Mouse (Mus musculus) stomach, embryonic 14.5 days (tissue): Measurements from ENCODE around the gene Styxl1. TPM values are rescaled to one million over a fixed set of nuclear protein-coding genes. Genes with fewer than 3 reads are reported as not detected.
A peak's percentile ranks its signal among the peaks of the same experiment; 100 is the strongest.

Experiments used
- ATAC-seq: fragments of 200-750 bp; cut with Nextera tagmentation; 2 replicates; pipeline ENCODE4 v1.8.0; 2017; ENCODE audit warnings: low read depth, moderate TSS enrichment; ENCODE audit not compliant: insufficient number of reproducible peaks, insufficient read depth, low FRiP score
- H3K27ac ChIP-seq: fragments of 300-500 bp; sonication (generic); 2 replicates; pipeline ENCODE4 v1.5.1; 2014; ENCODE audit warnings: mild to moderate bottlenecking, low read length, moderate library complexity, mixed read lengths
- H3K27me3 ChIP-seq: fragments of 300-500 bp; sonication (generic); 2 replicates; pipeline ENCODE4 v1.6.1; 2014; ENCODE audit warnings: low read length, control low read depth, mixed read lengths; ENCODE audit not compliant: control insufficient read depth, insufficient read depth
- H3K36me3 ChIP-seq: fragments of 300-500 bp; sonication (generic); 2 replicates; pipeline ENCODE4 v1.6.1; 2014; ENCODE audit warnings: mild to moderate bottlenecking, control low read depth, low read length, moderate library complexity, mixed read lengths; ENCODE audit not compliant: control insufficient read depth, insufficient read depth
- H3K4me1 ChIP-seq: fragments of 300-500 bp; sonication (generic); 2 replicates; pipeline ENCODE4 v1.6.1; 2014; ENCODE audit warnings: low read length, control low read depth, mixed read lengths; ENCODE audit not compliant: control insufficient read depth, insufficient read depth
- H3K4me2 ChIP-seq: fragments of 300-500 bp; sonication (generic); replicated peaks from 2 replicates; pipeline ENCODE4 v1.6.1; 2014; ENCODE audit warnings: low read depth, low read length, control low read depth
- H3K4me3 ChIP-seq: fragments of 300-500 bp; sonication (generic); 2 replicates; pipeline ENCODE4 v1.5.1; 2014; ENCODE audit warnings: low read depth, low read length, control low read depth
- H3K9ac ChIP-seq: fragments of 300-500 bp; sonication (generic); replicated peaks from 2 replicates; pipeline ENCODE4 v1.6.1; 2014; ENCODE audit warnings: low read depth, mild to moderate bottlenecking, control low read depth, low read length, moderate library complexity, mixed read lengths
- H3K9me3 ChIP-seq: fragments of 300-500 bp; sonication (generic); 2 replicates; pipeline ENCODE4 v1.6.1; 2016; ENCODE audit warnings: low read depth, low read length, control low read depth; ENCODE audit not compliant: control insufficient read depth
- WGBS: fragments of 180-500 bp; shearing (Covaris S2); extraction: QIAGEN DNeasy Blood & Tissue Kit; methylation state at CpG from one replicate; pipeline ENCODE4 v1.1.7; 2014; 5-methylcytosine and 5-hydroxymethylcytosine counted together
- polyA plus RNA-seq: library from polyadenylated mRNA; unstranded; fragments of >200 nt; fragmentation: Nextera tagmentation; extraction: Ambion mirVana; gene quantifications from 2 replicates; pipeline ENCODE4 v1.2.1, GENCODE M21; 2014

The Styxl1 gene
- polyA plus RNA-seq, 1 experiment from 2014 or later, result 0.25 TPM

GRCm38 (mm10) chr5:135780331-135780730 lies 2.1 kb upstream of the Styxl1 start:
- WGBS, result 81% methylated on average over 8 of the region's 8 CpGs

GRCm38 (mm10) chr5:135778471-135779445 lies 573 bp upstream of the Styxl1 start, which contains the start of gene Mdh2:
Gene Mdh2, plus strand, starts transcription at chr5:135778480.
- peaks cover 11% of the 10 kb centered on the region; the same call in 1 of the 2 replicates for H3K36me3 ChIP-seq
- no peaks in the 10 kb centered on the region for H3K27me3 ChIP-seq
- H3K9me3 ChIP-seq, result no peaks in the 10 kb centered on the region
- peak within 1 kb of the TSS; percentile 95 for H3K27ac ChIP-seq
- H3K9ac ChIP-seq, result peak within 1 kb of the TSS; percentile 87
- peak within 1 kb of the TSS; percentile 94 for H3K4me2 ChIP-seq
- peak; percentile 97 for ATAC-seq
- peaks cover 15% of the 10 kb centered on the region for H3K4me1 ChIP-seq
- peak within 1 kb of the TSS; percentile 94 for H3K4me3 ChIP-seq
- WGBS, result 1% methylated on average over 70 of the region's 70 CpGs

More at GRCm38 (mm10) chr5:135780331-135780730, 2.1 kb upstream of the Styxl1 start:
- H3K9me3 ChIP-seq, result no peaks in the 10 kb centered on the region
- no peak for ATAC-seq
- H3K4me2 ChIP-seq, result peak overlapping the region; percentile 94; the same call in 1 of the 2 replicates
- H3K27ac ChIP-seq, result no peak overlapping the region
- no peak overlapping the region for H3K9ac ChIP-seq
- peaks cover 26% of the 10 kb centered on the region for H3K36me3 ChIP-seq
- peaks cover 15% of the 10 kb centered on the region for H3K4me1 ChIP-seq
- H3K27me3 ChIP-seq, result no peaks in the 10 kb centered on the region
- 0 out of 2 replicates have a peak overlapping the region, but pooled peaks have one; percentile 94 for H3K4me3 ChIP-seq

- no peaks in the 10 kb centered on the region for H3K27me3 ChIP-seq
- ATAC-seq, result no peak
- no peak overlapping the region for H3K4me2 ChIP-seq
- no peaks in the 10 kb centered on the region for H3K9me3 ChIP-seq
- H3K4me1 ChIP-seq, result peaks cover 15% of the 10 kb centered on the region
- H3K4me3 ChIP-seq, result no peak overlapping the region
- no peaks in the 10 kb centered on the region for H3K36me3 ChIP-seq
- no peak overlapping the region for H3K27ac ChIP-seq
- 82% methylated on average over 4 of the region's 4 CpGs for WGBS
- no peak overlapping the region for H3K9ac ChIP-seq
Observed at GRCm38 (mm10) chr5:135776546-135776945, 1.6 kb downstream of the Styxl1 start.

DNA sequence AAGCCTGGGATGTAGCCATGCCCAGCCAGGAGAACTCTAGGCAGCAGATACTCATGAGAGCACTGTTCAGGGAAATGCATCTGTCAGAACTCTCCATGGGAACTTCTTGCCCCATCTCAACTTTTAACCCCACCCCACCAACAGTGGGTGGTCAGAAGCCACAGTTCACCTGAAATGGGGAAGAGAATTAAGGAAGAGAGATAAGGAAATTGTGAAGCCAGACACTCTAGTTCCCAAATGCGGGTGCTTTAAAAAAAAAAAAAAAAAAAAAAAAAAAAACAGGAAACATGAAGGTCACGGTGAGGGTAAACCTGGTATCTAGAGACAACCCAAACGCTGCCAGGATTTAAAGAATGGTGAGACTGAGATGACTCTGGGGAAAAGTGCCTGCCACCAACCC lies 5.7 kb downstream of the Styxl1 start:
- 43% methylated on average over 3 of the region's 3 CpGs for WGBS

DNA sequence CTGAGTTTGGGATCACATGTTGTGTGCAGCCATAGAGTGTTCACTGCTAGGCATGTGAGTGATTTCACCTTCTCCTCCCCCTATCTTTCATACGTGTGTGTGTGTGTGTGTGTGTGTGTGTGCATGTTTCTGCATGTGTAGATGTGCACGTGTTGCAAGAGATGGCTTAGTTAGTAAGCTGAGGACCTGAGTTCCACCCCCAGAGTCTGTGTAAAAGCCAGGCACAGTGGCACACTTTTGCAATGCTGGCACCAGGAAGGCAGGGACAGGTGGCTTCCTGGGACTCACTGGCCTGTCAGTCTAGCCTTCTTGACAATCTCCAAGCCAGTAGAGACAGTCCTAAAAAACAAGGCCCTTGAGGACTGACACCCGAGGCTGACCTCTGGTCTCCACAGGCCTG lies 13.2 kb downstream of the Styxl1 start:
- Histone ChIP-seq H3K27me3 (no peaks in the 10 kb centered on the region), H3K4me3 (no peak overlapping the region), H3K9ac (no peak overlapping the region), H3K4me1 (no peaks in the 10 kb centered on the region), H3K9me3 (no peaks in the 10 kb centered on the region), H3K36me3 (no peaks in the 10 kb centered on the region), H3K4me2 (no peak overlapping the region), H3K27ac (no peak overlapping the region)
- no peak for ATAC-seq
- WGBS, result 70% methylated on average over 3 of the region's 3 CpGs

More for the DNA sequence above, 5.7 kb downstream of the Styxl1 start:
- Histone ChIP-seq H3K9me3 (no peaks in the 10 kb centered on the region), H3K36me3 (no peaks in the 10 kb centered on the region), H3K9ac (no peak overlapping the region), H3K4me2 (no peak overlapping the region), H3K27ac (no peak overlapping the region), H3K27me3 (no peaks in the 10 kb centered on the region), H3K4me1 (no peaks in the 10 kb centered on the region), H3K4me3 (no peak overlapping the region)
- ATAC-seq, result no peak

- Histone ChIP-seq H3K27ac (no peak overlapping the region), H3K4me3 (no peak overlapping the region), H3K4me2 (no peak overlapping the region), H3K4me1 (no peaks in the 10 kb centered on the region), H3K9ac (no peak overlapping the region), H3K9me3 (no peaks in the 10 kb centered on the region), H3K27me3 (no peaks in the 10 kb centered on the region), H3K36me3 (no peaks in the 10 kb centered on the region)
- WGBS, result 4% methylated on average over 7 of the region's 7 CpGs
- no peak for ATAC-seq
Observed at GRCm38 (mm10) chr5:135763526-135763925, 14.7 kb downstream of the Styxl1 start.

DNA sequence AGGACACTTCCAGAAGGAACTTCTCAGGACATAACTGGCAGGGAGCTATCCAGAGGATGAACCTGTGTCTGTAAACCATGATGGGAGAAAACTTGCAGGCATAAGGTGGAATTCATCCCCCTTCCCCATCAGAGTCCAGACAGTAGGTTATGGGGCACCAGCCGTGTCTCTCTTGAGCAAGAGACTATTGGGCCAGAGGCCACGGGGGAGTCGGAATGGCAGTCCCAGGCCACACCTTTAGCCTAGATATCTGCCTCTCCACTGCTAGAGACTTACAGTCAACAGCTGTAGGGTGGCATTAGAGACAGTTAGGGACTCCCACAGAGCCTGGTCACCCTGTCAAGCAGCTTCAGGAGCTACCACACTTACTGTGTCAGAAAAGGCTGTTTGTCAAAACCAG lies 16.3 kb downstream of the Styxl1 start:
- Histone ChIP-seq H3K4me2 (no peak overlapping the region), H3K9me3 (no peaks in the 10 kb centered on the region), H3K4me1 (no peaks in the 10 kb centered on the region), H3K9ac (no peak overlapping the region), H3K36me3 (no peaks in the 10 kb centered on the region), H3K27ac (no peak overlapping the region), H3K4me3 (no peak overlapping the region), H3K27me3 (no peaks in the 10 kb centered on the region)
- ATAC-seq, result no peak
- WGBS, result 69% methylated on average over 3 of the region's 3 CpGs

DNA sequence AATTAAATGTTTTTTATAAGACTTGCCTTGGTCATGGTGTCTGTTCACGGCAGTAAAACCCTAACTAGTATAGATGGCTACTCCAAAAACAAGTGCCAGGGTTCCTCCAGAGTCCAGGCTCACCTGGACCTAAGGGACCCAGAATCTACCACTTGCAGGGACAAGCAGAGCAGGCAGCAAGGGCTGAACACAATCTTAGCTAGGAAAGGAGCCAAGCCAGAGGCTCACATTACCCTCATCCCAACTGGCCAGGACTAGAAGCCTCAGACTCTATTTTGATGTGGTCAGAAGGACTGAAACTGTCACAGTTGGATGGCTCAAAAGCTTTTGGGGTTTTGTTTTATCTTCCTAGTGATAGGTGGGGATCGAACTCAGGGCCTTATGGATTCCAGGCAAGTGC lies 26.6 kb downstream of the Styxl1 start:
- Histone ChIP-seq H3K4me3 (no peak overlapping the region), H3K4me2 (no peak overlapping the region), H3K9me3 (peaks cover 6% of the 10 kb centered on the region; the same call in 1 of the 2 replicates), H3K36me3 (no peaks in the 10 kb centered on the region), H3K27me3 (no peaks in the 10 kb centered on the region), H3K9ac (no peak overlapping the region), H3K27ac (no peak overlapping the region), H3K4me1 (no peaks in the 10 kb centered on the region)
- 84% methylated on average over 2 of the region's 2 CpGs for WGBS
- ATAC-seq, result no peak
